Mouse (Mus musculus): ENCODE measurements at regions not wholly inside any gene's neighbourhood (a gene's known extent, or its start where the extent isn't known, plus 50 kb on each side); places are given as distances from the start of the nearest gene placed in this dataset.

- TF ChIP-seq CTCF (IDR thresholded peaks at IDR 0.05; ENCODE audit: low read depth) (no peak), EP300 (IDR thresholded peaks at IDR 0.05; ENCODE audit: low read depth) (no peak)
Measured at GRCm38 (mm10) chr16:86189874-86190273, 288.2 kb upstream of the Adamts5 start.

All from liver, postnatal 0 days (tissue).